Mouse (Mus musculus) cerebellum, adult 18-20 months (tissue): ENCODE data around the gene Lhx1.

Experiments used
- DNase-seq, 2 experiments: peaks; one replicate each; pipeline ENCODE4 v3.0.0; 2021

Lhx1 gene

DNA sequence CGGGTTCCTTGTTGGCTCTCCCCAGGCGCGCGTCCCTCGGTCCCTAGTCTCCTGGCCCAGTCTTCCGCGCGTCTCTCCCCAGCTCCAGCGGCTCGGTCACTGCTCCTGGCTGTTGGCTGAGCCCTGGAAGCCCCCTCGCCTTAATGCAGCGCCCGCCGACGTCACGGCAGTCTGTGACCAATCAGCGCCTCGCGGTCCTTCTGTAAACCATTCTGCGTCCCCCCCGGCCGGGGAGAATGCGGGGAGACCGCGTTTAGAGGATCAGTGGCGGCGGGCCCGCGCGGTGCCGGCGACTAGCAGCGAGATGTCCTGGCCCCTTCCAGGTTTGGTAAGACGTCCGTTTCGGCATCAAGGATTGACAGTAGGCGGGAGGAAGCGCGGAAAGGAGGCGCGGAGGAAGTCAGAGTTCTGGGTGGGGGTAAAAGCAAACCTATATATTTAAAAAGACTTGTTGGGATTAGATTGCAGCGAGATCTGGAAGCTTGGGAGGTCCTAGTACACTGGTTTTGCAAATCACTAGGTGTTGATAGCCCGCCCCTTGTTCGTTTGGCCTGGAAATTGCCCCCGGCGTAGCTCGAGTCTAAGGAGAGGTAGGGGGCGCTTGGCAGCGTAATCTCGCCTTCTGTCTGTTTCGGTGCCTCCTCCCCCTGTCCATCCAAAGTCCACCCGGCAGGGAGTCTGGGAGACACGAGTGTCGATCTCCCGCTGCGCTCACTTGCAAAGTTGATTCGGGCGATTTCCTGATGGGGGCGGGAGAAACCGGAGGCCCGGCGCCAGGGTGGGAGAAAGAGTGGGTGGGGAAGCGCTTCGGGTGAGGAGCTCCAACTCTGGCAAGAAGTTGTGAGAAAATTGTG is at the start of gene Lhx1:
Lhx1 (minus strand) TSS at position 115 of the 854 bp plus-strand sequence.
- peak; percentile 94 to 96 for DNase-seq

DNA sequence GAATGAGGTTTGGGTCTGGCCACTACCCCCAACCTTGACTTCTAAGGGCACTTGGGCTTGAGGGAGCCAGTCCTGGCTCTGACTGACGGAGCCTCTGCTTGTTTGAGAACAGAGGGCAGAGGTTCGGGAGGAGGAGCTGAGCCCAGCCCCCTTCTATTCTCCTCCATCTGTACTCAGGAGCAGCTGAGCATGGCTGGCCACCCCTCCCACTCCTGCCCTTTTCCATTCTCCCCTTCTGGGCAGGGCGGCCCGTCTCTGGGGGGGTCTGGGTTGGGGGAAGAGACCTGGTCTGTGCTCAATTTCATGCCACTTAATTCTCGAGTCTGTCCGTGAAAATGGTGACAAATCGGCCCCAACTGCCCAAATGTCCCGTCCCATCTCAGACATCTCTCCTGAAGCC is 49.5 kb upstream of the Lhx1 start:
- no peak for DNase-seq

DNA sequence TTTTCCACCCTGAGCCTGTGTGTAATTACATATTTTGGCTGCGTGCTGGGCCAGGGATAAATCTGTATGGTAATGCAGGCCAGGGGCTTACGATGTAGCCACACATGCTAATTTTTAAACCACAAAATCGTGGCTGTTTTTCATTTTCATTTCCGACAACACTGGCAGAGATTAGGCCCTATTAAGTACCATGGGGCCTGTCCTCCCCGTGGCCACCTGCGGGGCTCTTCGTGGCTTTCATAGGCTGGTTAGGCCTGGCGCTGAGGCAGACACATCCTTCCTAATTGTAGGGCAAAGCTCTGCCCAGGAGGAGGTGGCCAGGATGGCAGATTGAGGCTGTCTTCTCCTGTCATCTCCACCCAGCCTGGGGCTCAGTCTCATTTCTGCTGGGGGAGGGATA is 48.3 kb upstream of the Lhx1 start:
- no peak for DNase-seq

DNA sequence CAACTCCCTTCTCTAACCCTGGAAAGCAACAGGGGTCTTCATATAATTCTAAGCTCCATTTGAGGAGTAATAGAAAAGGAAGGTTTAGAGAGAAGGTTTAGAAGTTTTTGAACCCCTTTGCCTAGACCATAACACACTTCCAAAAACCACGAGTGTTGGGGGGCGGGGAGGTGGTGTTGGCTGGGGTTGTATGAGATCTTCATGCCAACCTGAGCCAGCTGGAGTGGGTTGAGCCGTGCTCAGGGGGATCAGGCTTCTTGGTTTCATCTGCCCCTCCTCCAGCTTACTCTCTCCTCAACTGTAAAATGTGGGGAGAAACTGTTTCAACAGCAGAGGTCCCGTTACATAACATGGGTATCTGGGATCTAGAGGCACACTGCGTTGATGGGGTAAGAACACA is 45.5 kb upstream of the Lhx1 start:
- no peak for DNase-seq

DNA sequence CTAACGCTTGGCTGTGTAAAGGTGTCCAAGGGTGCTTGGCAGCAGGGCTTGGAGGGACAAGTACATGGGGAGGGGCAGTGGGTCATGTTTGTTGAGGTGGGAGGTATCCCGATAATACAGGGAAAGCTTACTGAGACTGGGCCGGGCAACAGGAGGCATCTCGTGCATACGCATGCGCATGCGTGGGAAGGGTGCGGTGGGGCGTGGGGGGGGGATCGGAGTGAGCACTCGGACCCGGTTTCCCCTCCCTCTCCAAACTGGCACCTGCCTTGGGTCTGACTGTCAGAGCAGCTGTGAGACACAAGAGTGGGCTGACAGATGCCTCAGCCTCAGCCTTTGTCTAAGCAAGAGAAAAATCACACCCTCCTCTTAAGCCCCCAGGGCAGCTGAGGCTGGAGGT is 45.1 kb upstream of the Lhx1 start:
- DNase-seq = peak; percentile 37 to 53

DNA sequence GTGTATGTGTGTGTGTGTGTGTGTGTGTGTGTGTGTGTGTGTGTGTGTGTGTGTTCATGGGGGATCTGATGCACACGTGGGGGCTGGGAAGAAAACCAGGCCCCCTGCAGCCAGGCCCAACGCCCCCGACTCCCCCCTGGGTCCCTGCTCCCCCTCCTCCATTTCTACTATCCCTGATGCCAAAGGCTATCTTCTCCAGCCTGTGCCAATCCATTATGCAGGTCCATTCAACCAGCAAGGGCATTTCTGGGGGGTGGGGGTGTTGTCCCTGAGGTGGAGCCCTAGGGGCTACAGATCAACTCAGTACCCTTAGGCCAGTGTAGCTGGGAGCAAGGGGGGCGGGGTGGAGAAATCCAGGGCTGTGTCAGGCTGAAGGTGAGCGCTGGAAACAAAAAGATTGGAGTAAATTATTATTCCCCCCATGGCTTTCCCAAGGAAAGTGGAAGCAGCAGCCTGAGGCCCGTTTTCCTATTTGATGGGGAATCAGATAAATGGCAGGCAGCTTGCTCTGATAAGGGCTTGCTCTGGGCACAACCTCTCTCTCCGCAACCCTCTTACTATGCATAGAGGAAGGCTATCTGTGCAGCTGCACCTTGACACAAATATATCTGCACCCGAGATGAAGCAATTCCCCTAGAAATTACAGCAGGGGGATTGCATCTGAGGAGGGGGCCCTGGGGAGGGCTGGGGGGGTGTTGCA is 43.9 kb upstream of the Lhx1 start:
- DNase-seq = no peak

DNA sequence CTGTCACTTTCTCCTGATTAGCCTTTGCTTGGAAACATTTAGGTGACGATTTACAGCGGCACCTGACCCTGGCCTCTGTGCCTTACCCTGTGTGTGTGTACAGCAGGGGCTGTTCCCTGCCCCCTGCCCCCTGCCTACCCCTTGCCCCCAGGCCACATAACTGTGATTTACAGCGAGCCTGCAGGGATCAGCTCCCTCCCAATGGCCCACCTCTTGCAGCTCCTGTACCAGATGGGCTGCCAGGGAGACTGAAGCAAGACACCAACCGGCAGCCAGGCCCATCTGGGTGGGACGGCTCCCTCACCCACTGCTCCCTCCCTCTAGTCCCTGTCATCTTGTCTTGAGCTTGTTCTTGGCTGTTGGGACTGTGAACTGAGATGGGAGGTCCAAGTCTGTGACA is 43.1 kb upstream of the Lhx1 start:
- no peak for DNase-seq

DNA sequence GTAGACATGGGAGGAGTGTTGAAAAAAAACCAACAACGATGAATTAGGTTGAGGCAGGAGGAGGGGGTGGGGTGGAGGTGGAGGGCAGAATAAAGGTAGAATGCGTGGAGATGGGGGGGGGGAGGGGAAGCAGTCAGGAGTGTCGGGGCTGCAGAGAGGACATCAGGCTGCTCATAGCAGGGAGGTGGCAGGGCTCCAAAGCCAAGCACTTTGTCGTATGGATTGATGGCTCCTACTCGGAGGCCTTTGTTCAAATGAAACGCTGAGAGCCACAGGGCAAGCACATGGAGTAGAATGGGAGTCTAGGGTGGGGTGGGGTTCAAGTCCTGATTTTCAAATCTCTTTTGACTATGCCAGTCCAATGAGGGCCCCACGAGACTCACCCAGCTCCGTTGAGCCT is 41.4 kb upstream of the Lhx1 start:
- peak; percentile 38 to 49 for DNase-seq

DNA sequence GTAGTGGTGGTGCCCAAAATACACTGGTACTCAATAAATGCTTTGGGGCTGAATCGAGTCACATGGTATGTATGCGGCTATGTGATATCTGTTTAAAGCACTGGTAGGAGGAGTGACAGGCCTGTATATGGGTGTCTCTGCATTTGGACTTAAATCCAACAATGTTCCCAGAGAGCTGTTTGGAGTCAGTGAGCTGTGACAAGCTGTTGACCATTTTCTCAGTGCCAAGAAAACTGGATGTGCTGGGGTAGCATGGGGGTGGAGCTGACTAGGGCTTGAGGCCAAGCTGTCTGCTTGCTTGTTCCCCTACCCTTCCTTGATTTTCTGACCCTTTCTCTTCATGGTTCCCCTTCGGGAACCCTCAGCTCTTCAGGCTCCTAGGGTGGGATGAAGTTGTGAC is 39.9 kb upstream of the Lhx1 start:
- DNase-seq = peak in 1 of 2 experiments; percentile 34

DNA sequence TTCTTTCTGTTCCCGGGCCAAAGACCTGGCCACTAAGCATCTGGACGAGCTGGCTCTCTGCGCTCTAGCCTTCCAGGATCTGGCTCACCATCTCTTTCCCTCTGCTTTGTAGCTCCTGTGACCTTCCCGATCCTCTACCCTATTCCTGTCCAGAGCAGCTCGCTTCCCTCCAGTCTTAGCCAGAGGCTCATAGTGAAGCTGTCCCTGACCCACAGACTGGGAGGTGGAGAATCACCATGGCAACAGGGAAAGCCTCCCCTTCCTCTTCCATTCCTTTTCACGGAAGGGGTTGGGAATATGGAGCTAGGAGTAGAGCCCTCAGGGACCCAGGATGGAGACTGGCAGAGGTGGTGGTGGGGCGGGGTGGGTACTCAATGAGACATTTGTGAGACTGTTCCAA is 38.0 kb upstream of the Lhx1 start:
- no peak for DNase-seq

DNA sequence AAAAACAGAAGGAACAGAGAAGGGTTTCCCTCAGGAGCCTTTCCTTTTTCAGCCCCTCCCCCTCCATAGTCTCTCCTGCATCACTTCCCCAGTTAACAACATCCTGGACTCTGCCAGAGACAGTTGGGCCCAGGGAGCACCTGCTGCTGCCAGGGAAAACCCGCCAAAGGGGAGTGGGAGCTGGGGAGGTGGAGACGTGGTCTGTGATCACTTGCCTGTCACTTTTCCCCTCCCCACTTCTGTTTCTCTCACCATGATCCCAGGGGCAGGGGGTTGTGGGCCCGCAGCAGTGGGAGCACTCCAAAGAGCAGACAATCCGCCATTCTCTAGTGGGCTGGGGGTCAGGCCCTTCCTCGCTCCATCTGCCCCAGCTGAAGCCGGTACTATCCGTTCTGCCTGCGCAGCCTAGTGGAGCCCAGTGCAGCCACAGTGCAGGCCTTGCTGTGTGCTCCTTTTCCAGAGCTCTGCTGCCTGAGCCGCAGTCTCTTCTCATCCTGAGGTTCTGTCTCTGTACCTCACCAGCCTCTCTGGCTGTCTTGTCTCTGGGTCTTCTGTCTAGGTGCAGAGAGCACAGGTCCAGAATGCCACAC is 37.5 kb upstream of the Lhx1 start:
- no peak for DNase-seq

DNA sequence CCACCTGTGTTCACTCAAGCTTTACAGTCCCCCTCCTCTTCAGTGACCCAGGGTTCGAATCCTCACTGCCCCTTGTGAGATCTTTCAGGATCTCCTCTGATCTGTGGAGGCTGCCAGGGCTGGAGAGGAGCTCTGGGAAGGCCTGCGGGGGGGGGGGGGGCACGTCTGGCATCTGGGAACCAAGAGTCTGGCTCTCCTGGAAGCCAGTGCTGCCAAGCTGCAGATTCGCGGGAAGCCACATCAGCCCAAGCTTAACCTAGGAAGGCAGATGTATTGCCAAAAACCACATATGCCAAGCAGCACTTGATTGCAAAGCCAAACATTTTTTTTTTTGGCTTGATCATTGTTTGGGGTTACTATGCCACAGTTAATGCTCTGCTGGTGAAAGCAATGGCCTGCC is 36.2 kb upstream of the Lhx1 start:
- DNase-seq = no peak

DNA sequence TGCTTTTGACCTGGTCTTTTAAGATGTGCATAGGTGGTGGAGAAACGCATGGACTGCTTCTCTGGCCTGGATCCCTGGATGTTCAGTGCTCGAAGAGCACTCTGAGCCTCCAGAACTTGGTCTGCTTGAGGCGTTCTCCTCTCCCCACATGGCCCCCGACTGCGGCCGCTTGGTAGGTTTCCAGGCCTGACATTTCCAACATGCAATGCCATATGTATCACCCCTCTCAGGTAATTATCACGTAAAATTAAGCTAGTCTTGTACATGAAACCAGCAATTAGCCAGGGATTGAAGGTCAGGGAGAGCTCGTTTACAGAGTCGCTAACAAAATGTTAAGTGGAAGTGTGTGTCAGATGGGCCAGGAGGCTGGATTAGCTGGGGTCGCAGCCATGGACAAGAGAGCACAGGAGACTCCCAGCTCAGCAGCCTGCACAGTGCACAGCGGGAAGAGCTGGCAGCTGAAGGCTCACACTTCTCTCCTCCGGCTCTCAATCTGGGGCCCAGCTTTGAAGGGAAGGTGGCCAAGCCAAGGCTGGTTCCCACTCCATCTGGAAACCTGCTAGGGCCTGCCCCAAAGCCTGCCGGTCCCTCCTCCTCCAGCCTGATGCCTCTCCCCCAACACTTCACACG is 28.6 kb upstream of the Lhx1 start:
- peak; percentile 69 to 75 for DNase-seq

DNA sequence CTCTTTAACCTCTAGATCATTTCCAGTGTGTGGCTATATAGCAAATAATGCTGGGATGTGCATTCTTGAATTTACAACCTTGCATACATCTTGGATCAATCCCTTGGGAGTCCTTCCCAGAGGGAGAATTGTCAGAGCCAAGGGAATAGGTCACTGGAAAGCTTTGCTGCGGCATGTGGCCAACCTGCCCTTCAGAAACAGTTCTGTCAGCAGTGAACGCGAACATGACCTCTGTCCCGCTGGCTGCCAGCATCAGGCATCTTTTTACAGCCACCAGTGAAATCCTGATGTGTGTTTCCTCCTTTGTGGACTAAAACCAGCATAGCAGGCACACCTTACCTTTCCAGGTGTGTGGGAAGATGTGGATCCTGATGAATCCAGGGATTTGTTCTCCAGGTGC is 26.0 kb upstream of the Lhx1 start:
- no peak for DNase-seq

DNA sequence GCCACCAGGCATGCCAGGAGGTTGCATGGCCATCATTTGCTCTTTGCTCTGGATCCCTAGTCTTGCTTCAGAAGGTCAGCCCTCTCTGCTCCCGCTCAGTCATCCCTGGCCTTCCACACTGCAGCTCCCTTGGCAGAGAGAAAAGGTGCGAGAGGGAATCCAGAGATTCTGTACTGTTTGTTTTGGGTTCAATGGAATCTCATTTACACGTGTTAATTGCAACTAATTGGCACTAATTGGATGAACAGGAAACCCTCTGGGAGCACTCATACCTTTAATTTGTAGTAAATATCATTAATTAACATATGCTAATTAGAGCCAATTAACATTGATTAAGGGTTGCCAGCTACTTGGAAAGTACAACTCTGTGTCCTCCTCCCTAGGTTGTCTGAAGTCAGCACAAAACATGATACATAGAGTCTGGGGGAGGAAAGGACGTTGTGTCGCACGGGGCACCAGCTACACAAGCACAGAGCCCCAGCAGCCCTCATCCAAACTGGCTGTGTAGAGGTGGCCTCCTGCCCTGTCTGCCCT is 24.0 kb upstream of the Lhx1 start:
- DNase-seq = no peak

DNA sequence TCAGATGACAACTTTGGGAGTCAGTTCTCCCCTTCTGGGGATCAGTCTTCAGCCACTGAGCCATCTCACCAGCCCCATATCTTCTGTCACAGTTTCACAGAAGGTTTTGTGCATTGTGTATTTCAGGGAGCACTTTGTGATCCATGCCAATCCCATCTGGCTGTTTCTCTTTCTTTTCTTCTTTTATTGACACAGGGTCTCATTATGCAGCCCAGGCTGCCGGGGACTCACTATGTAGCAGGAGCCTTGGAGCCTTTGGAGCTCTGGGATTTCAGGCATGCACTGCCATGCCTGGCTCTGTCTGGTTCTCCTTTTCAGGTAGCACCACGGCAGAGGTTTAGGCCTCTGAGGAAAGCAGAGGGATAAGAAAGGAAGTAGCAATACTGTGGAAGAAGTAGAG is 23.0 kb upstream of the Lhx1 start:
- DNase-seq = no peak

DNA sequence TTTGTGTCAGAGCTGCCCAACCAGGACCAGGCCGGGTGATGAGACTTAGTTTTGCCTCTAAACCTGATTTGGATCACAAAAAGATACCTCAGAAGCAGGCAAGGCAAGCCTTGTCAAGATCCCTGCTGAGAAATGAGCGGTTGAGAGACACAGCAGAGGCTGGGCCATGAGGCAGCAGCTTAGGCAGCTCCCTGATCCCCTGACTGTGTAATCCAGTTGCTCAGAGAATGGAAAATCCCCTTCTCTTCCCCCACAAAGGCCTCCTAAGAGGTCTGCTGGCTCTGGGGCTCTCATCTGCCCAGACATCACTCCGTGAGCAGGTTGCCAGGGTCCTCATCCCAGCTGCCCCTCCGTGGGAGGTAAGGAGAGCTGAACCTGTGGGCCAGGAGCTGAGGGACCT is 14.6 kb upstream of the Lhx1 start:
- no peak for DNase-seq

DNA sequence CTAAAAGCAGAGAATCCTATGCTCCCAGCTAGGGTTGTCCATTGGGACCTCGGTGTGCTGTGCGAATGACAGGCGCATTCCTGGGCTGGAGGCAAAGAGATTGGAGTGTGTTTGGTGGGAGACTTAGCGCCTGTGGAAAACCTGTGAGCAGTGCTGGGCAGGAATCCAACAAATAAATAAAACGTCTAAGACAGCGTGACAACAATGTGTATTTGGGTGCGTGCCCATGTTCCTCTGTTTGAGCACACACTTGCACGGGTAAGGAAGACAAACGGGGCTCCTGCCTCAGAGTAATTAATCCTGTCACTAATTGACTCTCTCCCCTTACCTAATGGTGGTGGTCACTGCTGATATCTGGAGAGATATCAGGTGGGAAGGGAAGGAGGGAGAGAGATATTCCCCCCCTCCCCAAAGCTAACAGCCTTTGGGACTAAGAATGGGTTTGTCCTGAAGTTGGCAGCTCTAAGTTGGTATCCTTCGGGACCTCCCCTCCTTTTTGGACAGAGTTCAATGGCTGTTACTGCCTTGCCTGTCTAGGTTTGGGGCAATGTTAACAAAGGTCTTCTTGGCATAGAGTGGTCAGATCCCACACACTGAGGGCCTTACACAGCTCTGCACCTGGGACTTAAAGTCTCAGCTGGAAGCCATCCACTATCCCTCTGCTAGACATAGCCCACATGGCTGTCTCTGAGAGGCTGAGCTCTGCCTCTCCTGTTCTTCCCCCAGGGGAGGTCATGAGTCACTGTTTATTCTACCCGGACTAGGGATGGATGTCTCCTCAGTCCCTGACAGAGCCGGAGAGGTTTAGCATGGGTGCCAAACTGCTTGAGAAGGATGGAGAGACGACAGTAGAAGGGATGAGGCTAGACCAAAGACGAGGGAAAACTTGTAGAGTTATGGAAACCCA is 4.7 kb upstream of the Lhx1 start:
- peak; percentile 37 to 48 for DNase-seq

DNA sequence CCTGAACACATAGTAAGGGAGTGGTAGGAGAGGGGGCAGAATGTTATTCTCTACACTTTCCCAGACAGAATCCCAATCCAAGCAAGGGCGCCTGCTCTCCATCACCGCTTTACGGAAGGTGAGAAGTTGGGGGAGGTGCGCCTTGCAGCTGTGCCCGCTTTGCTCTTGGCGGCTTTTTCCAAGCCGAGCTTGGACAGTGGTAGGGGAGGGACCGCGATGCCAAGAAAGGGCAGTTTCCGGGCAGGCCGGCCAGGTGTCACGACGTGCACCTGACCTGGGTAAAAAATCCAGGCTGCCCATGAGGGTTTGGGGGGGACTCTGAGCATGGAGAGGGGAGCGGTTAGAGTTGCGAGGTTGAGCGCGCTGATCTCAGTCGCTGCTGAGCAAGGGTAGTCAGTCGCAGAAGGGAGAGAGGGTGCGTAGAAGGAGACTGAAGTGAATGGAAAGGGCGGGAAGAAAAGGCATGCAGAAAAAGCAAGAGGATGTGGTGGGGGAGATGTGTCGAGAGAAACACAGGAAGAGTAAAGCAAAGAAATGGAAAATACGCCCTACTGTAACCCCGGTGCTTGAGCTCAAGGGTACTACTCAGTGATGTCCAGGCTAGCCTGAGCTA is 3.9 kb upstream of the Lhx1 start:
- DNase-seq = peak; percentile 59 to 60

DNA sequence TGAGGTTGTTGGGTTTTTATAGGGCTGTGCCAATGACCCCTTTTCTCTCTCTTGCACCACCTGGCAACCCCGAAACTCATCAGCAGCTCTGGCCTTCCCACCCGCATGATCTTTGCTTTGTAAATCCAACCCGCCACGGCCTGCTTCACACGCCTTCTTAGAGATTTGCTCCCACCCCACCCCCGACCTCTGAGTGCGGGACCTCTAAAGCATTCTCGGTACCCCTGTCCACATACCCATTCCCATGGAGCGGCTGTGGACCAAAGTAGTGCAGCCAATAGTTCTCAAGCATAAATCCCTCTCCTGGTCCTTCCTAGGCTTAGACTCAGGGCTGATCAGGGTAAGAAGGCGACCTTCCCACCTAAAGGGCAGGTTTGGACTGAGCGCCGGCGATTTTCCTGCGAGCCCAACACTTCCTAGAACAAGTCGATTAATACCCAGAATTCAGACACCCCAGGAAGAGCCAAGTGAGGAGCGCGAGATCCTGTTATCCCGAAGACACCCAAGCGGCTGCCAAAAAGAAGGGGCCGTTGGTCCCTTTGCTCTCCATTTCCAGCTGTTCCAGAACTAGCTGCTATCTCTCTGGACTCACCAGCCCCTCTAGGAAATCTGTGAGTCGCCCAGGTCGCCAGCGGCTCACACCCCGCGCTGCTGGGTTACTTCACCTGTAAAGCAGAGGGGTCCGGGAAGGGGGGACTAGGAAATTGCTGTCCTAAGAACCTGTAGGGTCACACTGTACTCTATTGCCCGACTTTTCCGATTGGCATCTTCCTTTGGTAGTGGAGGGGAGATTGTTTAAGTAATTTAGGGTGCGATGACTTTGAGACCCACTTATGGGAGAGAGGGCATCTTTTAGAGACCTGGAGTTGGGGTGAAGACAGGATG is 1.9 kb upstream of the Lhx1 start:
- peak; percentile 26 to 49 for DNase-seq

DNA sequence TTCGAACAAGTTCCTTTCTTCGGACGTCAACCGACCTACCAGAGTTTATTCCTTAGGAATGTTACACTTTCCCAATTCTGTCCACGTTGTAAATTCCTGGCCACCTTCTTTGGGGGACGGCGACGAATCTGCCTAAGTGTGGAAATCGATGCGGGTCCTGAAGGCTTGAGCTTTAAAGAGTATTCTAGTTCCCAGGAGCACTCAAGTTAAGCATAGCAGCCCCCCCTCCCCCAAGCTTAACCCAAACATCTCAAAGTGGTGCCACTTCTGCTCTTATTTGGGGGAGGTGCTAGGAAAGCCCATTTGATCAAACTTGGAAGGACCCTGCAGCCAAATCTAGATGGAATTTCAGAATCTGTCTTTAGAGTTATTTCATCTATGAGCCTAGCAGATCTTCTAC is 1.1 kb upstream of the Lhx1 start:
- no peak for DNase-seq
